Mouse (Mus musculus) heart, postnatal 4 days (tissue): Measurements from ENCODE around the gene Olfm2. TPM values are rescaled to one million over a fixed set of nuclear protein-coding genes. Genes with fewer than 3 reads are reported as not detected.

Experiments
- DNase-seq: peaks from one replicate; pipeline ENCODE4 v3.0.0; 2021
- total RNA-seq, 2 experiments: library from RNA; stranded (reverse); gene quantifications; 2 replicates each; pipeline ENCODE4 v1.2.3; 2021

The Olfm2 gene
- total RNA-seq, 2 experiments from 2014 or later, result 0.36 to 0.43 TPM

DNA sequence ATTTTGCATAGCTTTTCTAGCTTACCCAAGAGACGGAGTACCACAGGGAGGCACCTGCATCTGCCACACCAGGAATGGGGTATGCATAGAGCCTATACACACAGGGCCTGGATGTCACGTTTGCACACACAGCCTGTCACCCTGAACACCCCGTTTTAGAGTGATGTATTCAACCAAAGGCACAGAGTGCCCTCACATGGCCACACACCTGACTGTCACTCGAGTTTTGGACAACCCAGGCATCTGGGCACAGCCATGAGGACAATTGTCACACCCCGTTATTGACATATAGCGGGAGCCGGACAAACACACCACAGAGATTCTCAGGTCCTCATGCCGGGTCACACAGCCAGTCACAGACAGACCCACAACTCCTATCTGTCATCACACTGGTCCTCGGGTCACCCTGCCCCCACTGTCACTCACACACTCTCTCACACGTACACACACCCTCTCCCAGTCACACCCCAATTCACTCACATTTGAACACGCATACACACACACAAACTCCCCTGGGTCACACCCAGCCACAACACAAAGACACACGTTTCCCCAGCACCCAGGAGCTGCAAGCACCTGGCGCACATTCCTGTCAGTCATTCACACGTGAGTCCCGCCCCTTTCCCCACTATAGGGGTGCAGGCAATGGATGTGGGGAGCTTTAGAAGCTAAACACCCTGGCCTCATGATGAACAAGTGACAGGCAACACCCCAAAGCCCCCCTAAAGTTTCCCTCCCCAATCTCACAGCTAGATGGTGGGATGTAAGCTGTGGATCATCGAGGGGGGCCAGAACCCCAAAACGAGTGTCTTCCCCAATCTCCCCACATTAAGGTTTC is 801 bp downstream of the Olfm2 start:
- DNase-seq, result no peak

DNA sequence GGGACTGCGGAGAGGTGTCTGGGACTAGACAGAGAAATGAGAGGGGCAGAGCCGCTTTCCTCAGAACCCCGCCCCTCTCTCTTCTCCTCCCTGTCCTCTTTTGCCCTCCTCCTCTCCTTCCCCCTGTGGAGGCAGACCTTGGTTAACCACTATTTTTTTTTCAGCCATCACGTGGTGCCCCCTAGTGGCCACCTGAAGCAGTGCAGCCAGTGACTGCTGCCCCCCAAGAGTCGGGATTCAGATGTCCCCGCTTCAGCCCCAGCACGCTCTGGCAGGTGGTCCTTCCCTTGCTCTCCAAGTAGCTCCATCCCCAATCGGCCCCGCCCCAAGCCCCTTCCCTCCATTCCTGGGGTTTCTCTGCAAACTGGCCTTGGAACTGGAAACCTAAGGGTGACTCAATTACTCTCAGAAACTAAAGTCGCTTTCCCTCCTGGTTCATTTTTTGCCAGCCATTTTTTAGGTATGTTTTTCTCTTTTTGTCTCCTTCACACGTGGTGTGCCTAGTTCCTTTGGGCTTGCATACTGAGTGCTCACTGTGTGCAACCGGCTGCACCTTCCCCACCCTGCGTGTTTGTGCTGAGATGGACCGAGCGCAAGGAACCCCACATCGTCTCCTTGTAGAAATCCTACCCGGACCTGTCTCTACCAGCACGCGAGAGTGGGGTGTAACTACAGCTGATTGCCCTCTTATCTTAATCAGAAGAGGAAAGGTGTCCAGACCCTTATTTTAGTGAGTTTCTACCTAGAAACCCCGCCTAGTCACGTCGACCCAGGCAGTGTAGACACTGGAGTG is 2.0 kb downstream of the Olfm2 start:
- peak; percentile 31 for DNase-seq

DNA sequence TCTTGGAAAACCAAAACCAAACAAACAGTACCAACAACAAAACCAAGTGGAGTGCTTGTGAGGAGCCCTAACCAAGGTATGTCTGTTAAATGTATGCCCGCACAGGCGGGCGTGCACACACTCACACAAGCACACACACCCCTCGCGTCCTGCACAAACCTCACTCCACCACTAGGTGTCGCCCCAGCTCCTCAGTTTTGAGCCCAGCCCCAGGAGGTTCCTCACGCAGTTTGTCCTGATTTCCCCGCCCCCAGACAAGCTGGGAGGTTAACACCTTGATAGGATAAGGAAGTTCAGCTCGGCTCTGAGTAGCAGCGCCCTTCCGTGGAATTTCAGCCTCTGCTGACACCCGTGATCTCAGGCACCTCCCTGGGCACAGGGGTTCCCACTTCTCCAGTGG is 5.7 kb downstream of the Olfm2 start:
- peak; percentile 89 for DNase-seq

DNA sequence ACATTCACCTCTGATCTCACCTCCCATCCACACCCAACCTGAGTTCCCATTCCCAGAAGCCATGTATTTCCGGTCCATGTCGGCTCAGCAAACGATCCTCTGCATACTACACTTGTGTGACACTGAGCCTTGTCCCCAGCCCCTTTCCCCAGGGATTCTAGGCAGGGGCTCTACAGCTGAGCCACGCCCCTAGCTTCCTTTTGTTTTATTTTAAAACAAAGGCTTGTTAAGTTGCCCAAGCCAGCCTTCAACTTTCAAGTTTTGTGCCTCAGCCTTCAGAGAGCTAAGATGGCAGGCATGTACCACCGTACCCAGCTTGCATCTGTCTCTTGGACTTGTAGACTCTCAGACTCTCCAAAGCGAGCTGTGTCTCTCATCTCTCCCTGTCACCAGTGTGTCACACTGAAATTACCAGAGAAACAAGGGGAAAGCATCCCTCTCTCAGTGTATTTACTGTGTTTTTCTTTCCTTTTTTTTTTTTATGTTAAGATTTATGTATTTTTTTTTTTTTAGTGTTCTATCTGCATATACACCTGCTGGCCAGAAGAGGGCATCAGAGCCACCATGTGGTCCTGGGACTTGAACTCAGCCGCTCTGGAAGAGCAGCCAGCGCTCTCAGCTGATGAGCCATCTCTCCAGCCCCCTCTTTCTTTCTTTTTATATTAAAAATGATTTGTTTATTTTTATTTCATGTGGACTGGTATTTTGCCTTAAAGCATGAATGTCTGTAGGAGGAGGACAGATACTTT is 7.7 kb downstream of the Olfm2 start:
- DNase-seq, result no peak

DNA sequence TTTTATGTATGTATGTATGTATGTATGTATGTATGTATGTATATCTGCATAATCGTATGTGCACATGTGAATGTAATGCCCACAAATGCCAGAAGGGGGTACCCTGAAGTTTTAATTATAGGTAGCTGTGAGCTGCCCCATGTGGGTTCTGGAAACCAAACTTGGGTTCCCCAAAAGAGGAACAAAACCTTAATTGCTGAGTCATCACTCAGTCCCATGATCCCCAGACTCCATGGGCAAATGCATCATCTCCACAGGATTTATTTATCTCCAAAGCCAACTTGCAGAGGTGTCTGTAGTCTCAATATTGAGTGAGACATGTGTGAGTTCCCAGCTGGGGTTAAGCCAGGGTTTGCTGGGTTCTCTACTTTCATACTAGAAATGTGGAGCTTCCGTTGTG is 8.9 kb downstream of the Olfm2 start:
- no peak for DNase-seq

DNA sequence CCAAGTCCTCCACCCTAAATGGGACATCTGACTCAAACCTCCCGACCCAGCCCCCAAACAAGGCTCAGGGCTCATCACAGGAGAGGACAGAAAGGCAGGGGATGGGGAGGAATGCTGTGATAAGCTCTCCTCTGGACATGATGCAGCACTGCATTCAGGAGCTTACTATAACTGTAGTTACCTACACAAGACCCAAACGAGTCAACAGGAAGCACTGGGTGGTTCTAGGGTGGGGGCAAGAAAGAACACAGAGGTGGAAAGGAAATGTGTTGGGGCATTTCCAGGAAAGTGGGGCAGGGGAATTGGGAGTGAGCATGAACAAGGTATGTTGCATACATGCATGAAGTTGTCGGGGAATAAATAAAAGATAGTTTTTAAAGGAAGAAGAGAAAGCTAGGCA is 11.5 kb downstream of the Olfm2 start:
- DNase-seq, result no peak

DNA sequence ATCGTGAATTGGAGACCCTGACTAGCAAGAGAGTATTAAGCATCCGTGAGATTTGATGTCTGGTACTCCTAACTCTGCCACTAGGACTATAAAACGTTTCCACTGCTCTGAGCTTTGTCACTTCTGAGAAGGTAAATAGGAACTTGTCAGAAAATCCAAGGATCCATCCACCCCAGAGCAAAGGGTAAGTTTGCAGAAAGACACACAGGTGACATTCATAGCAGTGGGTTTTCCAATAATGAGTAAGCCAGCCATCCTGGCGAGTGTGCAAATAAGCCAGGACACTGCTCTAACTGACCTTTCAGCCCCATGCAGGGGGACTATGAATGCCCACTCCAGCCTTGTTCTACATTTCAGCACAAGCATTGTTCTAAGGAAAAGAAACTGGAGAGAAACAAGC is 14.4 kb downstream of the Olfm2 start:
- DNase-seq, result no peak

DNA sequence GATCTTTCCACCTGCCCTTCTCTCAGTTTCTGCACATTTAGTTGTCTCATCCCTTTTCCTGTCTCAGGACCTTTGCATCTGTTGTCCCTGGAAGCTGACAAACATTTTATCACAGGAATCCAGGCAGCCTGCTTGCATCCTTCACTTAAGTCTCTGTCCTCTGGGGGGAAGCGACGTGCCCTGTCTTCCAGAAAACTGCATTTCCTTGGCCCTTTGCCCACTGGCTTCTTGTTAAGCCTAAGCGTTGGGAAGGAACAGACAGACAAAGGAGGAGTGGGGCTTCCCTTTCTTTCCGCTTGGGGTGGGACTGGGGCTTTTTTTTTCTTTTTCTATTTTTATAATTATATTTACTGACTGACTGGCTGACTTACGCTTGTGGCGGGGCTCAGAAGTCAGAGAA is 16.7 kb downstream of the Olfm2 start:
- DNase-seq, result peak; percentile 36

DNA sequence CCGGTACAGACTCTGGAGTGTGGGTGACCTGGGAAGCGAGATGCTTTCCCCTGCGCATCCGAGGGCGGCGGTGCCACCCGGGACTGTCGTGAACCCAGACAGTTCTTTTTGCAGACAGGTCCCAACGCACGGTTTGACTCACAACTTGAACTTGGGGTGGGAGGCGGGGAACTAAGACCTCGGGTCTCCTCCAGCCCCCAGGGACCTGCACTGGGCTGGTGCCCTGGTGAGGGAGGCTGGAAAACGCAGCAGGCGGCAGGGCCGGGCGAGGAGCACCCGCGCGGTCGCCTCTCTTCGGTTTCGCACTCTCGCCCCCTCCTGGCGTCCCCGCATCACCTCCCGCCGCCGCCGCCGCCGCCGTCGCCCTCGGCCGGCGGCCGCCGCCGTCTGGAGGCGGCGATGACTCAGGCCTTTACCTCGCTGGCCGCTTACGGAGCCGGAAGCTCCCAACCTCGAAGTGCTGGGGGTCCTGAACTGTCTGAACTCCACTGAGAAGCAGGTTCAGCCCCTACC is 18.5 kb downstream of the Olfm2 start:
- peak; percentile 71 for DNase-seq

DNA sequence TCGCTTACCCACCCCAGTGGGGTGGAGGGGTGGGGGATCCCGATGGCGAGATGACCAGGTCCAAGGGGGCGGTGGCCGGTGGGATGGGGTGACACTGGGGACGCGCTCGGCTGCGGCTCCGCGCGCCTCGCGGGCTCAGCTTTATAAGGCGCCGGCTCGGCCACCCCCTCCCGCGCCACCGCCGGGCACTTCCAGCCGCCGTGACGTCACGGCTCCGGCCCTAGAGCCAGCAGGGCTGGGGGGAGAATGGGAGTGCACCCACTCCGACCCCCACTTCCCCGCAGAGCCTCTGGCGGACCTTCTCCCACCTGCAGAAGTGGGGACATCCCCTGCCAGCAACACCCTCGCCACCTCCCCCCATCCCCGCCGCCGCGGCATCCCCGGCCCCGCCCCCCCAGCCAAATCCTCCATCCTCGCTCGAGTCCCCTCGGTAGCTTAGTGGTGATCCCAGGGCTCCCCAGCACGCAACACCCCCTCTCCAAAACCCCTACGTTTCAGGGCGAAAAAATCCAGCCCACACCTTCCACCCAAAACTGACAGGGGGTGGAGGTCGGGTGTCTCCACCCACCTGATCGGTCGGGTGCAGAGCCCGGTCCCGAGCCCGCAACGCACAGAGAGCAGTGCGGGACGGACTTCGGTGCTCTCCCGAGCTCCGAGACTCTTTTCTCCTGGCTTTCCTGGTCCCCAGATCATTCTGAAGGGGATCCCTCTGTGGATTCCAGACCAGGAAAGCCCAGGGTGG is 19.1 kb downstream of the Olfm2 start:
- DNase-seq, result no peak

DNA sequence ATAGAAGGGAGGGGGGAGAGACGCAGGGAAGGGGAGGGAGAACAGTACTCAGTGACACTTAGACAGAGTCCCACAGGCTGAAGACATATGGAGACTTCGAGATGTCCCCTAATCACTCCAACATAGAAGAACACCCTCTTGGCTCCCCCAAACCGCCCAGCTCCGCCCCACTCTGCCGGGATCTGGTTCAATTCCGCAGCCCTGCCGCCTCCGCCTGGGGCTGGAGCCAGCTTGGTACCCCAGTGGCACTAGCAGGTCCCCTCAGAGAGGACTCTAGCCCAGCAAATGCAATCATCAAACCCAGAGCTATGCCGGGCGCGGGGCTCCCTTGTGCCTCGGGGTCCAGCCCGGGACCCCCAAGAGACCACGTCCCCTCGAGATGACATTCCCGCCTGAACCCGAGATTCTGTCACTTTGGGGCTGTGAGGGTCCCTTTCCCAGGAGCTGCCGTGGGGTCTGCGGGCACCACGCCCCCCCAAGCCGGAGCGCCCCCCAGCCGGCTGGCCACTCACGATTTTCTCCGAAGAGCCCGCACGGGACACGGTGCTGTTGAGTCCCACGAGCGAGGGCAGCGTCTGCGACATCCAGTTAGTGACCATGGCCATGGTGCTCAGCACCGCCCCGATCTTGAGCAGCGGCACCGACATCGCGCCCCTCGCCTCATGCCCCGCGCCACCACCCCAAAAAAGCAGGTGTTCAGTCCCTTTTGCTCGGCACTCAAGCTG is 19.9 kb downstream of the Olfm2 start:
- no peak for DNase-seq

DNA sequence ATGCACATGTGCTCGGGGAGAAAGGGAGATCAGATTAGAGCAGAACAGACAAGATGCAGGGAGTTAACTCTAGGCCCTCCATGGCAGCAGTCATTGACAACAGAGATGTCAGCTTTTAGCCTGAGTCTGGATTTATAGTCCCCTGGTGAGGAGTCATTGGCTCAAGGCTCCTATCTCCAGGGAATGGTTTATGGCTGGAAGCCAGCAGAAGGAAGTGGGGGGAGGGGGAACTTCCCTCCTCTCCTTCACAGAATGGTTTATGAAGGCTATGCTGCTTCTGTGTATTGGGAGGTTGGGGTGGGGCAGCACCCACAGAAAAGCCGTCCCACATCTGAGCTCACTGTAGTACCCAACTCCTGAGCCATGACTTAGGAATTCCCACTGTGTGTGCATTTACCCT is 24.6 kb downstream of the Olfm2 start:
- no peak for DNase-seq

DNA sequence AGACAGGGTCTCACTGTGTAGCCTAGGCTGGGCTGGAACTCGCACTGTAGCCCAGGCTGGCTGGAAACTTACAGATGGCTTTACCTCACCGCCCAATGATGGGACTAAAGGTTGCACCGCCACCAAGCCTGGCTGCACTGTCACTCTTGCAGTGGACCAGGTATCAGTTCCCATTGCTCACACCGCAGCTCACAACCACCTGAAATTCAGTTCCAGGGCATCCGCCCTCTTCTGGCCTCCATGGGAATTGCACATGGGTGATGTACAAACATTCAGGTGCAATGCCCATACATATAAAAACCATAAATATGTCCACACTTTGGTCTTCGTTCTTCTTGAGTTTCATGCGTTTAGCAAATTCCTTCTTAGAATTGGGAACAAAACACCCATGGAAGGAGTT is 30.8 kb downstream of the Olfm2 start:
- DNase-seq, result no peak

DNA sequence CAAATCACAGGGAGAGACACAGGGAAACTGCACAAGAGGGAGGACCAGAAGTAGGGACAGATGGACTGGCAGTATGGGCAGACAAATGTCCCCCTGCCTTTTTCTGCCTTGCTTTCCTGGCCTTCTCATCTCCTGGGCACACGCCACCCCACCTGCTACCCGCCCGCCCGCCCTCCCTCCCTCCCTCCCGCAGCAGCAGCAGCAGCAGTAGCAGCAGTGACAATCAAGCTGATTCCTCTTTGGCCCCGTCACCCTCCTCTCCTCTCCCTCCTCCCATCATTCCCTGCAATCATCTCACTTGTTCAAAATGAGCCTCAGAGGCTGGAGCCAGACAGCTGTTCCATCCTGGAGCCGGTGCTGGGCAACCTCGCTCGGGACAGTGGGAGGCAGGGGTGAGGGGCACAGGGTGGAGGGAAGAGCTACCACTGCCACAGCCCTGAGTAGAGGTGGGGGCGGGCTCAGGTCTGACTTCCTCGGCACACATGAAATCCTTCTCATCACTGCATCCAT is 32.6 kb downstream of the Olfm2 start:
- no peak for DNase-seq

DNA sequence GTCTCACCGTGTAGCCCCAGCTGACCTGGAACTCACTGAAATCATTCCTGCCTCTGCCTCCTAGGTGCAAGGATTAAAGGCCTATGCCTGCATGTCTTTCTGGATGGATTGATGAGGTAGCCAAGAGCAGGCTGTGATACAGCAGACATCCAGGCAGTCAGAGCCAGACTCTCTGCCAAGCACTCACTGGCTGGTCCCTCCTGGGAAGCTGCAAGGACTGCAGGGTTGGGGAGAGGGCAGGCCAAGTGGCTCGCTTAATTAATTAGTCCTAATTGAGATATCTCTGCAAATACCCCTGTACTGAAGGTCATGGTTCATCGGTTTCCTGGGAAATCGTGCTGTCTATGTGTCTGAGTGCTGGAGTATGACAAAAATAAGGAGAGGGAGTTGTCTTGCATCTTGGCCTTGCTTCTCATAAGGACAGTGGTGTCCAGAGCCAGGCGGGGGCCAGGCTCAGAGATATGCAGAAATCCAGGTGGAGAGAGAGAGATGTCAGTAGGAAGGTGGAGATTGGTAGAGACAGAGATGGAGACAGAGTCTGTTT is 33.1 kb downstream of the Olfm2 start:
- no peak for DNase-seq

DNA sequence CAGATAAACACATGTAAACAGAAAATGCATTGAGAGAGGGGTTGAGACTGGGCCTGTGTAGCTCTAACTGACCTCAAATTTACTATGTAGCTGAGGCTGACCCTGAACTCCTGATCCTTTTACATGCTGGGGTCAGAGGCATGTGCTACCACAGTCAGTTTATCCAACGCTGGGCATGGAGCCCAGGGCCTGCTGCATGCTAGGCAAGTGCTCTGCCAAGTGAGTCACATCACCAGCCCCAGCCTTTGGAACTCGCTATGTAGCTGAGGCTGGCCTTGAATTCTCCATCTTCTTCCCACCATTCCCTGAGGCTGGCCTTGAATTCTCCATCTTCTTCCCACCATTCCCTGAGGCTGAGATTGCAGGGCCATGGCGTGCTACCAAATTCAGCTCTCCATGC is 35.7 kb downstream of the Olfm2 start:
- DNase-seq, result no peak

DNA sequence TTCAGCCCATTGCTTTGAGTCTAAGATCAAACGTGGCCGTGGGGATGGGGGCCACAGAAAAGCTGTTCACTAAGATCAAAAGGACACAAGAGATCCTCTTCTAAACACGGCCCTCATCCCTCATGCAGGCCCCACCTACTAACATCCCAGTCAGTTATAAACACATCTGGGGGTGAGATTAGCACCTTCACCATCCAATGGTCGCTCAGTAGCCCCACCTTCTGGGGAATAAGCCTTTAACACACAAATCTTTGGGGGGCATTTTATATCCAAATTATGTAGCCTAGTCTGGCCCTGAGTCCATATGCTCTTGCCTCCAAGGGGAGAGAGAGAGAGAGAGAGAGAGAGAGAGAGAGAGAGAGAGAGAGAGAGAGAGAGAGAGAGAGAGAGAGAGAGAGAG is 40.2 kb downstream of the Olfm2 start:
- DNase-seq, result no peak

DNA sequence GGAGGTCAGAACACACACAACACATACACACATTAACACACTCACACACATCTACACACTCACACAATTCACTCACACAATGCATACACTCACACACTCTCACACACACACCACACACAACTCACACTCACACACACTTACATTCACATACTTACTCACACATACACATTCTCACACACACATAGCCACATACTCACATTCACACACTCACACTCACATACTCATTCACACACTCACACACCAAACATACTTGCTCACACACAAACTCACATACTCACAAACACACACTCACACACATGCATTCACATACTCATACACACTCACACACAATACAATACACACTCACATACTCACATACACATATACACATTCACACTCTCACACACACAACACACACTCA is 40.7 kb downstream of the Olfm2 start:
- DNase-seq, result no peak

DNA sequence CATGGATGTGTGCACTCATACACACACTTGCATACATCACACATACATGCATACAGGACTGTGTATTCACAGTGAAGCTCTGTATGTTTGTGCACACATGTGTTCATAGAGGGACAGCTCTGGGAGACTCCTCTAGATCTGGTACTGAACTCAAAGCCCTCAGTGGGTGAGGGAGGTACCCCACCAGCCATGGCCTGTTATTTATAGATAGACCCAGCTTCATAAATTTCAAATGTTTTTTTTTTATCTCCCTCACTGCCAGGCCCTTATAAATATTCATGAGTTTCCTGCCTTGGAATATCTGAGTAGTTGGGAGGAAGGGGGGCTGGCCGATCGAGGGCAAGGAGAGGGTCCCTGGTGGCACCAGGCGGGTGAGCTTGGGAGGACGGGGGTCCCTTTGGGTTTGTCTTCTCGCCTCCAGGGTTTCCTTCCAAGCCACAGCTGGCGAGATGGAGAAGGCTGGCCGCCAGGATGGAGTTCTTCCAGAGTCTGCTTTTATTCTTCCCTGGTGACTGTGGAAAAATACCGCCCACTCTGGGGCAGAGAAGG is 42.2 kb downstream of the Olfm2 start:
- peak; percentile 17 for DNase-seq

DNA sequence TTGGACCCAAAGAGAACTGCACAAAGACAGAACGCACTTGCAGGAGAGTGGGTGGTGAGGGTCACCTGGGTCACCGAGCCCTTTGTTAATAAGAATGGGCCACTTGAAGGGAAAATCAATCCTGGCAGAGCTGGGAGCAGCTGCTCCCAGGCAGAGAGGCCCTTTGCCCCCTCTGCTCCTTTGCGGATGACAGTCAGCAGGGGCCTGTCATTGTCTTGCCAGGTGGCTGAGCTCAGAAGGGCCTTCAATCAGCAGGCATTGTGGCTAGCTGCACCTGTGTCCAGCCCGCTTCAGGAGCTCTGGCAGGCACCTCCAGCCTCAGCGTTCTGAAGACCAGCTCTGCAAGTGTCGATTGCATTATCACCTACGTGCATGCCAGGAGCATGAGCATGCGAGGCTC is 48.7 kb downstream of the Olfm2 start:
- DNase-seq, result no peak
